Mouse (Mus musculus): Measurements from ENCODE around the gene Mobp. TPM values are rescaled to one million over a fixed set of nuclear protein-coding genes. Genes with fewer than 3 reads are reported as not detected.

Mobp gene
- polyA plus RNA-seq, 1 experiment = not detected

GRCm38 (mm10) chr9:120115580-120115979 is 33.9 kb upstream of the Mobp start:
- Histone ChIP-seq H3K4me3 (ENCODE audit: insufficient read depth, low read length) (no peak overlapping the region), H3K27ac (ENCODE audit: insufficient read depth, low read depth, low read length) (no peak overlapping the region), H3K4me1 (ENCODE audit: control insufficient read depth, insufficient read depth, low read length) (peaks cover 41% of the 10 kb centered on the region)
- no peak for TF ChIP-seq CTCF (IDR thresholded peaks at IDR 0.05; ENCODE audit: low read depth, low read length)
- TF ChIP-seq POLR2A (IDR thresholded peaks at IDR 0.05; ENCODE audit: borderline replicate concordance, low read depth, low read length) = no peak

- peak overlapping the region; percentile 70 for H3K27ac ChIP-seq (ENCODE audit: insufficient read depth, low read depth, low read length)
- peaks cover 37% of the 10 kb centered on the region for H3K4me1 ChIP-seq (ENCODE audit: control insufficient read depth, insufficient read depth, low read length)
- no peak overlapping the region for H3K4me3 ChIP-seq (ENCODE audit: insufficient read depth, low read length)
- TF ChIP-seq POLR2A (IDR thresholded peaks at IDR 0.05; ENCODE audit: borderline replicate concordance, low read depth, low read length) (no peak), CTCF (IDR thresholded peaks at IDR 0.05; ENCODE audit: low read depth, low read length) (no peak)
Measured at GRCm38 (mm10) chr9:120116184-120116624, 33.3 kb upstream of the Mobp start.

GRCm38 (mm10) chr9:120118212-120118611 is 31.3 kb upstream of the Mobp start:
- peaks cover 36% of the 10 kb centered on the region for H3K4me1 ChIP-seq (ENCODE audit: control insufficient read depth, insufficient read depth, low read length)
- no peak overlapping the region for H3K4me3 ChIP-seq (ENCODE audit: insufficient read depth, low read length)
- no peak for TF ChIP-seq POLR2A (IDR thresholded peaks at IDR 0.05; ENCODE audit: borderline replicate concordance, low read depth, low read length)
- no peak for TF ChIP-seq CTCF (IDR thresholded peaks at IDR 0.05; ENCODE audit: low read depth, low read length)
- H3K27ac ChIP-seq (ENCODE audit: insufficient read depth, low read depth, low read length) = peak overlapping the region; percentile 72

GRCm38 (mm10) chr9:120120503-120120902 is 29.0 kb upstream of the Mobp start:
- TF ChIP-seq CTCF (IDR thresholded peaks at IDR 0.05; ENCODE audit: low read depth, low read length) = no peak
- TF ChIP-seq POLR2A (IDR thresholded peaks at IDR 0.05; ENCODE audit: borderline replicate concordance, low read depth, low read length) = no peak
- H3K27ac ChIP-seq (ENCODE audit: insufficient read depth, low read depth, low read length) = no peak overlapping the region
- H3K4me1 ChIP-seq (ENCODE audit: control insufficient read depth, insufficient read depth, low read length) = peaks cover 30% of the 10 kb centered on the region
- no peak overlapping the region for H3K4me3 ChIP-seq (ENCODE audit: insufficient read depth, low read length)

GRCm38 (mm10) chr9:120126868-120127267 is 22.6 kb upstream of the Mobp start:
- no peak for TF ChIP-seq CTCF (IDR thresholded peaks at IDR 0.05; ENCODE audit: low read depth, low read length)
- peak overlapping the region; percentile 84 for H3K27ac ChIP-seq (ENCODE audit: insufficient read depth, low read depth, low read length)

GRCm38 (mm10) chr9:120127538-120128251 is 21.8 kb upstream of the Mobp start, which contains the start of gene Rpsa:
Gene Rpsa (plus strand): TSS chr9:120127689.
- peak within 1 kb of the TSS; percentile 84 for H3K27ac ChIP-seq (ENCODE audit: insufficient read depth, low read depth, low read length)
- H3K4me3 ChIP-seq (ENCODE audit: insufficient read depth, low read length) = peak within 1 kb of the TSS; percentile 96
- TF ChIP-seq CTCF (IDR thresholded peaks at IDR 0.05; ENCODE audit: low read depth, low read length) (no peak), POLR2A (IDR thresholded peaks at IDR 0.05; ENCODE audit: borderline replicate concordance, low read depth, low read length) (peak; percentile 81; the same call in 1 of the 2 replicates)

More at GRCm38 (mm10) chr9:120126868-120127267, 22.6 kb upstream of the Mobp start:
- H3K4me1 ChIP-seq (ENCODE audit: control insufficient read depth, insufficient read depth, low read length) = peaks cover 20% of the 10 kb centered on the region
- peak overlapping the region; percentile 56 for H3K4me3 ChIP-seq (ENCODE audit: insufficient read depth, low read length)

GRCm38 (mm10) chr9:120129276-120129675 is 20.2 kb upstream of the Mobp start:
- Histone ChIP-seq H3K4me3 (ENCODE audit: insufficient read depth, low read length) (peak overlapping the region; percentile 96), H3K27ac (ENCODE audit: insufficient read depth, low read depth, low read length) (peak overlapping the region; percentile 49), H3K4me1 (ENCODE audit: control insufficient read depth, insufficient read depth, low read length) (peaks cover 28% of the 10 kb centered on the region)
- TF ChIP-seq POLR2A (IDR thresholded peaks at IDR 0.05; ENCODE audit: borderline replicate concordance, low read depth, low read length) (no peak), CTCF (IDR thresholded peaks at IDR 0.05; ENCODE audit: low read depth, low read length) (no peak)

More at GRCm38 (mm10) chr9:120127538-120128251, 21.8 kb upstream of the Mobp start, which contains the start of gene Rpsa:
- peaks cover 23% of the 10 kb centered on the region for H3K4me1 ChIP-seq (ENCODE audit: control insufficient read depth, insufficient read depth, low read length)

GRCm38 (mm10) chr9:120131784-120132288 is 17.7 kb upstream of the Mobp start:
- Histone ChIP-seq H3K27ac (ENCODE audit: insufficient read depth, low read depth, low read length) (no peak overlapping the region), H3K4me3 (ENCODE audit: insufficient read depth, low read length) (no peak overlapping the region), H3K4me1 (ENCODE audit: control insufficient read depth, insufficient read depth, low read length) (peaks cover 26% of the 10 kb centered on the region)
- TF ChIP-seq CTCF (IDR thresholded peaks at IDR 0.05; ENCODE audit: low read depth, low read length) = no peak

- H3K4me1 ChIP-seq (ENCODE audit: control insufficient read depth, insufficient read depth, low read length) = peaks cover 24% of the 10 kb centered on the region
- TF ChIP-seq POLR2A (IDR thresholded peaks at IDR 0.05; ENCODE audit: borderline replicate concordance, low read depth, low read length) (no peak), CTCF (IDR thresholded peaks at IDR 0.05; ENCODE audit: low read depth, low read length) (no peak)
- peak overlapping the region; percentile 15; the same call in 1 of the 2 replicates for H3K27ac ChIP-seq (ENCODE audit: insufficient read depth, low read depth, low read length)
- no peak overlapping the region for H3K4me3 ChIP-seq (ENCODE audit: insufficient read depth, low read length)
Measured at GRCm38 (mm10) chr9:120132980-120133754, 16.3 kb upstream of the Mobp start.

Measured in bone marrow macrophage, adult 2 months (primary cell).